Mouse (Mus musculus) kidney, adult 18-20 months (tissue): ENCODE data around the gene Gm12248.
A peak's percentile ranks its signal among the peaks of the same experiment; 100 is the strongest.

Source experiments
- DNase-seq: peaks from one replicate; pipeline ENCODE4 v3.0.0; 2021

Gm12248 gene

GRCm38 (mm10) chr11:58026860-58027259 lies 66.1 kb downstream of the Gm12248 start:
- DNase-seq: no peak

GRCm38 (mm10) chr11:58026337-58026736 lies 66.6 kb downstream of the Gm12248 start:
- DNase-seq: no peak

- DNase-seq: no peak
Observed at GRCm38 (mm10) chr11:58025881-58026280, 67.1 kb downstream of the Gm12248 start.

- DNase-seq: no peak
Observed at GRCm38 (mm10) chr11:58024671-58025070, 68.3 kb downstream of the Gm12248 start.

GRCm38 (mm10) chr11:58024271-58024670 lies 68.7 kb downstream of the Gm12248 start:
- DNase-seq: no peak

GRCm38 (mm10) chr11:58021618-58022017 lies 71.3 kb downstream of the Gm12248 start:
- no peak for DNase-seq

- DNase-seq: no peak
Observed at GRCm38 (mm10) chr11:58021095-58021494, 71.8 kb downstream of the Gm12248 start.

- DNase-seq: no peak
Observed at GRCm38 (mm10) chr11:58018701-58019100, 74.2 kb downstream of the Gm12248 start.

- no peak for DNase-seq
Observed at GRCm38 (mm10) chr11:58018287-58018686, 74.6 kb downstream of the Gm12248 start.

GRCm38 (mm10) chr11:58017422-58017821 lies 75.5 kb downstream of the Gm12248 start:
- DNase-seq: peak; percentile 34

- no peak for DNase-seq
Observed at GRCm38 (mm10) chr11:58016371-58016770, 76.6 kb downstream of the Gm12248 start.

GRCm38 (mm10) chr11:58015339-58015738 lies 77.6 kb downstream of the Gm12248 start:
- no peak for DNase-seq

- DNase-seq: no peak
Observed at GRCm38 (mm10) chr11:58014604-58015003, 78.3 kb downstream of the Gm12248 start.
